Mouse (Mus musculus) gastrocnemius, postnatal 10 days (tissue): ENCODE measurements around the gene Tnr. TPM values are rescaled to one million over a fixed set of nuclear protein-coding genes. Genes with fewer than 3 reads are reported as not detected.
A peak's percentile ranks its signal among the peaks of the same experiment; 100 is the strongest.

Source experiments
- DNase-seq: peaks from one replicate; pipeline ENCODE4 v3.0.0; 2021; ENCODE audit warnings: mixed read lengths
- total RNA-seq, 2 experiments: library from RNA; stranded (reverse); gene quantifications; 2 replicates each; pipeline ENCODE4 v1.2.3; 2021

The Tnr gene
- total RNA-seq, 2 experiments from 2014 or later, result 0.27 to 0.33 TPM

DNA sequence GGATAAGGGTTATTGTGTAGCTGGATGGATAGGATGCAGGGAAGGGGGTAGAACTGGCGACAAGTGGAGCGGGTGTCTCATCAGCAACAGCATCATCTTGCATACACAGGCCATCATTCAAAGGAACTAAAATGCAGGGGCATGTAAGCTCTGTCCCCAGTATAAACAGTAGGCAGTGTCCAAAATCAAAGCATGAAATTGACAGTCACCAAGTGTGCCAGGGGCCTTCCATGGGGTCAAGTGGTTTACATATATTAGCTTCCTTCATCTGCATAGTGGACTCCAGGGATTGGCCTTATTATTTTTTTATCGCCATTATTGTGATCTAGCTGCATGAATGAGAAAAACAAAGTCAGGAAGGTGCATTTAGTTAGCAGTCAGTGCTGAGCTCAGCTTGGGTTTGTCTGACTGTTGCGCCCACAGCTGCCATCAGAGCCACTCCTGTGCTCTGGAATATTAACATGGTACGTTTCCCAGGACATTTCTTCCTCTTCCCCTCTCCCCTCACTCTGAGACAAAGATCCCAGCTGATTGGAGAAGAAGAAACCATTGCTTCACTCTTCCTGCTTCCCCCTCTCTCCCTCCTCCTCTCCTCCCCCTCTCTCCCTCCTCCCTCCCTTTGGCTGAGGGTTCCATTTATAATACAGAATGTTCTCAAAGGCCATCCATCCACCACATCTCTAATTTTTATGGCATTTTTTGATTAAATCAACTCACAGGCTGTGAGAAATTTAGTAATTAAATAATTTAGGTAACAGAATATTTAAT is 106.4 kb downstream of the Tnr start:
- DNase-seq, result no peak

GRCm38 (mm10) chr1:159632558-159632957 is 109.0 kb downstream of the Tnr start:
- no peak for DNase-seq

DNA sequence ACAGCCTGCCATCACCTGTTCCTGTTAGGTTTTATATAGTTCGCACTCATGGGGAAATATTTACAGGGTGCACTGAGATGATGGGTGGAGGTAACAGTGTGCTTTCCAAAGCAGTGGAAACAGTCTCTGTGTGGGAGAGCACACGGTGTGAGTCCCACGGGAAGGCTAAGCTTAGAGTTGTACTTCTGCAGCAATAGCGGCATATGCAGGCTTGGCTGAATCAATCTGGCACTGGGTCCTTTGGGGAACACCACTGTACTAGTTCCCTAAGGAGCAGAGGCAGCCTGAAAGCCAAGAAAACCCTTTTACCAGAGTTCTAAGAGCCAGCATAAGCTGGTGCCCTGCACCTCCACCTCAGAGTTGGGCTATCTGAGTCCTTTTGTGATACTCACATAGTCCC is 115.8 kb downstream of the Tnr start:
- no peak for DNase-seq

GRCm38 (mm10) chr1:159645719-159646118 is 122.2 kb downstream of the Tnr start:
- no peak for DNase-seq

GRCm38 (mm10) chr1:159650486-159650885 is 126.9 kb downstream of the Tnr start:
- DNase-seq, result no peak

- DNase-seq, result no peak
Measured at GRCm38 (mm10) chr1:159655241-159655640, 131.7 kb downstream of the Tnr start.

DNA sequence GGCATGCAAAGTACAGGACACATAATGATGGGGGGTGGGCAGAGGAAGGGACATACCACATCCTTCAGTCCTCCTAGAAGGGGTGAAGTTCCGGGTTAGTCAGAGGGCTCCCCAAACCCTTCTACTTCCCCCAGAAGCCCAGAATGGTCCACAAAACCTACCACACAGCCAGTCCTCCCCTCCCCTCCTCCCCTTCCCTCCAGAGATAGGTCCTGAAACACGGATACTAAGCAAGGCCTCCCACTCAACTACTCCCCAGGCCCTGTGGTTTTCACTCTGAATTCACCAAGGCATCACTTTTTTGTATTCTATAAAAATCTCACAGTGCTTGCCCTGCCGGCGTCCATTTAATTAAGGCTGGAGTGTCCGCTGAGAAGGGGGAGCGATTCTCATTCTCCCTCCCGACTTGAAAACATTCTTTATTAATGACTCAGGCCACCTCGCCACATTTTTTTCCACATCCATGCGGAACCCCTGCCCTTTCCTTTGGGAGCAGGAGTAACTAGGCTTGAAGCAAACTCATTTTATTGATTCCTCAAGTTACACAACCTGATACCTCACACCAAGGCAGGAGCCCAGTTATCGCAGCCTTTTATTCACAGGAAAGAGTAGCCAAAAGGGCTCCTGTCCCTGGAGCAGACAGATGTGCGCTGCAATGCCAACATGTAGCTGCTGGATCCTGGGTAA is 134.4 kb downstream of the Tnr start:
- DNase-seq, result no peak

- no peak for DNase-seq
Measured at GRCm38 (mm10) chr1:159660620-159661501, 137.3 kb downstream of the Tnr start.

- DNase-seq, result no peak
Measured at GRCm38 (mm10) chr1:159664496-159664895, 140.9 kb downstream of the Tnr start.

GRCm38 (mm10) chr1:159664945-159665344 is 141.4 kb downstream of the Tnr start:
- no peak for DNase-seq

DNA sequence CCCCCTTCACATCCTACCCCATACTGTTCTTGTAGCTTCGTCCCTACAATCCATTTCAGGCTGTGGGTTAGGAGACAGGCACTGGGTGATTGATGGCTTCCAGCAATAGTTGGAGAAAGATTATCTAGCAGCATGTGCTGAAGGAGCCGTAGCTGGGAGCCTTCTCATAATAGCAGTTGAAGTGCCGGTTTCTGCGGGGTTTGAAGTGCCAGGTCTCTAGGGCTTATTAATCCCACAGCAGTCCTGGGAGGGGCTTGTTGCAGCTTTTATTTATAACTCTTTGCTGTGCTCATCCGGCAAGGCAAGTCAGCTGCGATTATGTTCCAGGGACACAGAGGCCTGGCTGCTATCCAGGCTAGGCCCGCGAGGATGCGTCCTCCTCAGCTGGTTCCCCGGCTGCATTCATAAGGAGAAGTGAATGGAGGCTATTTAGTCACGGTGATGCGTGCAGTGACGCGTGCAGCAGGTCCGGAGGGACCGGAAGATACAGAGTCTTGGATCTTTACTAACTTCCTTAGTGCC is 147.1 kb downstream of the Tnr start:
- peak; percentile 49 for DNase-seq

DNA sequence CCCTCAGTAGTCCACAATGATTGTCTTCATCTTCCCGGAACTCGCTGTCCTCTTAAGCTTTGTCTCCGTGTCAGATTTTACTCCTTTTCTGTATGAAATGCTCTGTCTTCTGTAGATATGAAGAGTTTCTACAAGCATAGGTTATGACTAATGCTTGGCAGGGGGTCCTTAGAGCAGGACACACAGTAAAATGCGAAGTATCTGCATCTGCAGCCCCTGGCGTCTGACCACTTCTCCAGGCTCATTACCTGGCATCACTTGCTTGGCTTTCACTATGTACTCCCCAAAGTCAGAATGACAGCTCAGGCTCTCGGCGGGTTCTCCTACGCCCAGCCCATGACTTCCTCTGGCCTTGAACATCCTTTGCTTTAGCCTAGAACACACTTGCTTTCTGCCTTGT is 147.6 kb downstream of the Tnr start:
- no peak for DNase-seq

DNA sequence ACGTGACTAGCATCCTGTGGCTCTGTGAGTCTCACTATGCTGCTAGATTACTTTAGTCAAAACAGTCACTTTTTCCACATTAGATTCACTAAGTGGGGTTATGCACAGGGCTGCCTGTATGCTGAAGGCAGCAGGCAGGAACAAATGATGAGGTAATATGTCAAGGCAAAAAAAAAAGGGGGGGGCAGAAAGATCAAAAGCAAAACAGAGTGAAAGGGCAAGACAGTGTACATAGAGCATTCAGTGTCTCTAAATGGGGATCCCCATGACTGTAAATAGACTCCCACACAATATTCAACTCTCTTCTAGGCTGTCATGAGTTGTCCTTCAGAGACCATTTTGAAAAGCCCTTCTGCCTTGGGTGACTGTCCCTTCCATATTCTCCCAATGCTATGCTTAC is 150.7 kb downstream of the Tnr start:
- DNase-seq, result no peak

GRCm38 (mm10) chr1:159675472-159675871 is 151.9 kb downstream of the Tnr start:
- no peak for DNase-seq

GRCm38 (mm10) chr1:159678221-159678935 is 154.8 kb downstream of the Tnr start:
- DNase-seq, result peak; percentile 21

DNA sequence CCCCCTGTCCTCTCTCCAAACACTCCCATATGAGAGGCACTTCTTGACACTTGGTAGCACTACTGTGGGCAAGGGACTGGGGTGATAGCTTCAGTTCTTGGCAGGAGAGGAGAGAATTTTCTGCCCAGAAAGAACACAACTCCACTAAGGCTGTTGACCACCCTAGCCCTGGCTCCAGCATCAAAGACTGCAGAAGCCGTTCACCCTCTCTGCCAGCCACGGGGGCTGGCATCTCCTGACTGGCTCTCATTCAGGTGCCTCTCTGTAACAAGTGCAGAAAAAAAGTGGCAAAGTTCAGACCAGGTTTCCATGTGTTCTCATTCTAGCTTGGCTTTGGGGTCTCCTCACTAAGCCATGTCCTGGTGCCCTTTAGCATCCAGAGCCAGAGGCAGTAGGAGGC is 157.7 kb downstream of the Tnr start:
- no peak for DNase-seq

- peak; percentile 47 for DNase-seq
Measured at GRCm38 (mm10) chr1:159686476-159687231, 163.1 kb downstream of the Tnr start.

GRCm38 (mm10) chr1:159696717-159697116 is 173.1 kb downstream of the Tnr start:
- DNase-seq, result no peak

DNA sequence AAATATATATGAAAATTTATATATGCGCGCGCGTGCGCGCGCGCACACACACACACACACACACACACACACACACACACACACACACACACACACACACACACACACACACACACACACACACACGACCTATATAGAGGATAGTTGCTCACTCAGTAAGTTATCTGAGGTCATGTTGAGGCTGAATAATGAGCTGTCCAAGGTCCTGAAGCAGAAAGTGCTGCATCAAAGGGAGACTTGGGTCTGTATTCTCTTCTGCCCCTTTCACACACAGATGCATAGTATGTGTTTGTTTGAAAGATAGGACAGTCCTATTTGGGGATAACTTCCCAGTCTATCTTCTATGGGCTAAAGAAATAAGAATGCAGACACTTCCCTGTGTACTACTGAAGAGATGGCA is 178.5 kb downstream of the Tnr start:
- no peak for DNase-seq

- no peak for DNase-seq
Measured at GRCm38 (mm10) chr1:159704925-159705324, 181.4 kb downstream of the Tnr start.

GRCm38 (mm10) chr1:159716301-159716700 is 192.7 kb downstream of the Tnr start:
- DNase-seq, result no peak
